In genomic region chr6:88840791-88841513, GRCm38 (mm10) we compare ENCODE assay signal across 8 mouse cellular contexts. TPM values are rescaled to one million over a fixed set of nuclear protein-coding genes. Genes with fewer than 3 reads are reported as not detected.
DNase-seq lines count a peak whose midpoint lies in the region; ATAC-seq and TF ChIP-seq lines count a peak whose summit lies in the region.

No protein-coding gene starts in this region.

- H3K4me2 ChIP-seq in heart, embryonic 15.5 days, result peak overlapping the region; percentile 92
- H3K4me2 ChIP-seq in liver, postnatal 0 days (ENCODE audit: low read depth, low read length), result peak overlapping the region; percentile 99

- 50% methylated on average over 9 of the region's 9 CpGs for WGBS in heart, embryonic 15.5 days
- WGBS in liver, postnatal 0 days (ENCODE audit: insufficient replicate concordance), result 48% methylated on average over 9 of the region's 9 CpGs

- ATAC-seq in heart, embryonic 15.5 days (replicated peaks; ENCODE audit: insufficient number of reproducible peaks, insufficient read depth, low FRiP score, low read depth), result no peak
- no peak for ATAC-seq in liver, postnatal 0 days
- no peak for ATAC-seq in granulocyte monocyte progenitor cell, adult 5-6 weeks (replicated peaks; ENCODE audit: poor library complexity, severe bottlenecking)

- peaks cover 69% of the 10 kb centered on the region for H3K4me1 ChIP-seq in E14TG2a.4 (replicated peaks; ENCODE audit: low read depth, low read length)
- H3K4me1 ChIP-seq in heart, embryonic 15.5 days (replicated peaks), result peaks cover 21% of the 10 kb centered on the region
- H3K4me1 ChIP-seq in liver, postnatal 0 days (ENCODE audit: insufficient read depth), result peaks cover 24% of the 10 kb centered on the region

- TF ChIP-seq CTCF in E14TG2a.4 (conservative IDR thresholded peaks at IDR 0.05; ENCODE audit: low read length), result no peak
- TF ChIP-seq CTCF in liver, postnatal 0 days (IDR thresholded peaks at IDR 0.05; ENCODE audit: low read depth), result no peak

- no peak for TF ChIP-seq EP300 in liver, postnatal 0 days (IDR thresholded peaks at IDR 0.05; ENCODE audit: low read depth)

- H3K9ac ChIP-seq in heart, embryonic 15.5 days, result peak overlapping the region; percentile 91
- H3K9ac ChIP-seq in liver, postnatal 0 days (replicated peaks), result peak overlapping the region; percentile 85

- peak overlapping the region; percentile 91 for H3K27ac ChIP-seq in heart, embryonic 15.5 days
- peak overlapping the region; percentile 92 for H3K27ac ChIP-seq in liver, postnatal 0 days (ENCODE audit: low read depth)

- peaks cover 34% of the 10 kb centered on the region for H3K36me3 ChIP-seq in E14TG2a.4 (ENCODE audit: insufficient read depth, low read length)
- peaks cover 39% of the 10 kb centered on the region for H3K36me3 ChIP-seq in heart, embryonic 15.5 days
- H3K36me3 ChIP-seq in liver, postnatal 0 days (replicated peaks; ENCODE audit: insufficient read depth, low read length), result peaks cover 38% of the 10 kb centered on the region

- peak; percentile 94 for DNase-seq in heart, adult 11 months
- no peak for DNase-seq in heart, adult 18-20 months
- DNase-seq in liver, postnatal 0 days, result no peak
- no peak for DNase-seq in urinary bladder, adult 18-20 months (ENCODE audit: low spot score in 2 of 2)
- DNase-seq in kidney, adult 8-10 months, result no peak

- H3K9me3 ChIP-seq in E14TG2a.4 (ENCODE audit: low read length), result no peaks in the 10 kb centered on the region
- H3K9me3 ChIP-seq in heart, embryonic 15.5 days (replicated peaks), result no peaks in the 10 kb centered on the region
- no peaks in the 10 kb centered on the region for H3K9me3 ChIP-seq in liver, postnatal 0 days (ENCODE audit: low read length)

- no peaks in the 10 kb centered on the region for H3K27me3 ChIP-seq in E14TG2a.4 (ENCODE audit: insufficient read depth, low read length)
- no peaks in the 10 kb centered on the region for H3K27me3 ChIP-seq in heart, embryonic 15.5 days
- no peaks in the 10 kb centered on the region for H3K27me3 ChIP-seq in liver, postnatal 0 days (ENCODE audit: insufficient read depth, low read length)

- peak overlapping the region; percentile 98 for H3K4me3 ChIP-seq in E14TG2a.4 (replicated peaks; ENCODE audit: low read length)
- H3K4me3 ChIP-seq in heart, embryonic 15.5 days, result peak overlapping the region; percentile 91
- H3K4me3 ChIP-seq in liver, postnatal 0 days (ENCODE audit: low read depth, low read length), result peak overlapping the region; percentile 71

RNA-seq across cellular contexts. Expression of gene Abtb1, which starts 0.8 kb away (rescaled TPM):
- 10 to 100 TPM; 22.0 to 25.3 TPM for total RNA-seq in heart, adult 18-20 months (2021)
- 21.7 and 27.3 TPM in 2 replicates for polyA plus RNA-seq in heart, embryonic 15.5 days (2015; fragmentation: Nextera tagmentation; extraction: Ambion mirVana)
- polyA plus RNA-seq in liver, postnatal 0 days (2015; fragmentation: Nextera tagmentation; extraction: Ambion mirVana), result 36.2 and 39.1 TPM in 2 replicates
- 19.7 and 21.6 TPM in 2 replicates for total RNA-seq in granulocyte monocyte progenitor cell, adult 5-6 weeks (2014; fragmentation: Nextera tagmentation)
- 22.3 and 35.6 TPM in 2 replicates for total RNA-seq in granulocyte monocyte progenitor cell, adult 5-6 weeks (2017)

RNA-seq across cellular contexts. Expression of gene Podxl2, which starts 33.9 kb away (rescaled TPM):
- 10 to 100 TPM; 15.0 to 18.8 TPM for total RNA-seq in heart, adult 18-20 months (2021)
- polyA plus RNA-seq in heart, embryonic 15.5 days (2015; fragmentation: Nextera tagmentation; extraction: Ambion mirVana), result 42.5 and 52.5 TPM in 2 replicates
- 1.1 and 1.3 TPM in 2 replicates for polyA plus RNA-seq in liver, postnatal 0 days (2015; fragmentation: Nextera tagmentation; extraction: Ambion mirVana)
- total RNA-seq in granulocyte monocyte progenitor cell, adult 5-6 weeks (2014; fragmentation: Nextera tagmentation), result not detected in 2 replicates
- total RNA-seq in granulocyte monocyte progenitor cell, adult 5-6 weeks (2017), result not detected in 2 replicates

RNA-seq across cellular contexts. Expression of gene Mcm2, which starts 57.6 kb away (rescaled TPM):
- total RNA-seq in heart, adult 18-20 months (2021), result 1 to 10 TPM; 4.7 to 5.6 TPM
- 68.2 and 94.2 TPM in 2 replicates for polyA plus RNA-seq in heart, embryonic 15.5 days (2015; fragmentation: Nextera tagmentation; extraction: Ambion mirVana)
- 42.1 and 53.6 TPM in 2 replicates for polyA plus RNA-seq in liver, postnatal 0 days (2015; fragmentation: Nextera tagmentation; extraction: Ambion mirVana)
- 148 and 183 TPM in 2 replicates for total RNA-seq in granulocyte monocyte progenitor cell, adult 5-6 weeks (2014; fragmentation: Nextera tagmentation)
- total RNA-seq in granulocyte monocyte progenitor cell, adult 5-6 weeks (2017), result 153 and 168 TPM in 2 replicates

Comparison
In these comparisons a context has a peak if more than half of its experiments do, and no peak if none do; other contexts are left out.
1. RNA of gene Podxl2, which starts 33.9 kb away (total RNA-seq): 15.0 to 18.8 TPM in heart, adult 18-20 months; not detected in granulocyte monocyte progenitor cell, adult 5-6 weeks; every median in the first group is over 10 times any median in the second.
2. RNA of gene Mcm2, which starts 57.6 kb away (total RNA-seq): 148 to 183 TPM in granulocyte monocyte progenitor cell, adult 5-6 weeks; 4.7 to 5.6 TPM in heart, adult 18-20 months; every median in the first group is over 10 times any median in the second.
3. Peak in every context shown above with its lines, with median percentiles within 50 percentile points of each other: H3K4me3 ChIP-seq.